Mouse (Mus musculus) mature B cell (primary cell): ENCODE results near the gene Camk1.
"Not testable (repeated sequence)": the region's sequence is repeated elsewhere in the genome, so short reads cannot be mapped to it uniquely, and the experiment has no call there.

ENCODE experiments used
- in situ Hi-C: fragments of 300-500 bp; cut with MboI; formaldehyde crosslinking; loops from 2 replicates; pipeline ENCODE4 v1.14.3; 2019

Camk1 gene

GRCm38 (mm10) chr6:113361476-113361875, 17.7 kb upstream of the Camk1 start:
- in situ Hi-C loops = no loop called here

- in situ Hi-C loops = no loop called here
These were observed 9.9 kb upstream of the Camk1 start for GRCm38 (mm10) chr6:113353696-113354095.

- in situ Hi-C loops = no loop called here
These were observed 9.0 kb upstream of the Camk1 start for GRCm38 (mm10) chr6:113352820-113353219.

GRCm38 (mm10) chr6:113351653-113352052, 7.9 kb upstream of the Camk1 start:
- in situ Hi-C loops = no loop called here

DNA sequence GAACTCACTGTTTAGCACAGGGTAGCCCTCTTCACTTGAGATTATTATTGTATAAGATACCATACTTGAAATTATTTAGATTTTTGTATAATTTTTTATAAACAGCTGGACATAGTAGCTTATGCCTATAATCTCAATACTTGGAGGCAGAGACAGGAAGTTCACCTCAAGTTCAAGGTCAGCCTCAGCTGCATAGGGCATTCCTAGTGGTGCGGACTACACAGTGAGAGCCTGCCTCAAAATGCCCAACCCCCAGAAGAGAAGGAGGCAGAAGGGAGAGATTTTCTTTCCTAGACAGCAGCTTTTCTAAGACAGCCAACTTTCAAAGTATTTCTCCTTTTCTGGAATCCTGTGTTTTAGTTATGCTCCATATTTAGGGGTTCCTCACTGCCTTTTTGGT, 7.4 kb upstream of the Camk1 start:
- in situ Hi-C loops = no loop called here

- in situ Hi-C loops = no loop called here
These were observed 6.8 kb upstream of the Camk1 start for GRCm38 (mm10) chr6:113350538-113350937.

DNA sequence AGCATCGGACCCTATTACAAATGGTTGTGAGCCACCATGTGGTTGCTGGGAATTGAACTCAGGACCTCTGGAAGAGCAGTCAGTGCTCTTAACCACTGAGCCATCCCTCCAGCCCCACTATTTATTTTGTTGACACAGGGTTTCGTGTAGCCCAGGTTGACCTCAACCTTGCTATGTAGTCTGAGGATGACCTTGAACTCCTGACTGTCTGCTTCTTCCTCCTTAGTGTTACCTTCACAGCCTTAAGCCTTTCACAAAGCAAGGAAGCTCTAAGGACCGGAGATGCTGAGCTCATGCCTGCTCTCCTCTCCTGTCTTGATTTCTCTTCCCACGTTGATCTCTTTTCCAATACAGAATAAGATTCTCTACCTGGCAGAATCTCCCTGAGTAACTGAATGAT, 3.1 kb upstream of the Camk1 start:
- in situ Hi-C loops = no loop called here

DNA sequence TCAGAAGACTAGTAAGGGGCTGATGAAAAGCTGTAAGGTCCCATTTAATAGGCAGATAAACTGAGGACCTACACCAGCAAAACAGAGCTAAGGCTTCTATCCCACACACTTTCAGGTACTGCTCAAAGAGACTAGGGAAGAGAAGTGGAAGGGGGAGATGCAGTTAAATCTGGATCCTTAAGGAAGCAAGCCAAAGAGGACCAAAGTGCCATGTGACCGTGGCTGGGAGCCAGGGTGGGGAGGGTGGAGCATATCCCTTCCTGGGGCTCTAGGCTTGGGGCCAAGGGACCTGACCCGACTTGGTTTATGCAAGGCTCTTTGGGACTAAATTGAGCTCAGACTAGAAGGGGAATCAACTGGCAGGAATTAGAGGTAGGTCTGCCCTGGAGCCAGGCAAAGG, 537 bp upstream of the Camk1 start:
- in situ Hi-C loops = no loop called here

GRCm38 (mm10) chr6:113342297-113342696, 1.5 kb downstream of the Camk1 start:
- in situ Hi-C loops = no loop called here

GRCm38 (mm10) chr6:113341574-113341973, 2.2 kb downstream of the Camk1 start:
- in situ Hi-C loops = no loop called here

GRCm38 (mm10) chr6:113336852-113337620, 6.7 kb downstream of the Camk1 start:
- in situ Hi-C loops = no loop called here

DNA sequence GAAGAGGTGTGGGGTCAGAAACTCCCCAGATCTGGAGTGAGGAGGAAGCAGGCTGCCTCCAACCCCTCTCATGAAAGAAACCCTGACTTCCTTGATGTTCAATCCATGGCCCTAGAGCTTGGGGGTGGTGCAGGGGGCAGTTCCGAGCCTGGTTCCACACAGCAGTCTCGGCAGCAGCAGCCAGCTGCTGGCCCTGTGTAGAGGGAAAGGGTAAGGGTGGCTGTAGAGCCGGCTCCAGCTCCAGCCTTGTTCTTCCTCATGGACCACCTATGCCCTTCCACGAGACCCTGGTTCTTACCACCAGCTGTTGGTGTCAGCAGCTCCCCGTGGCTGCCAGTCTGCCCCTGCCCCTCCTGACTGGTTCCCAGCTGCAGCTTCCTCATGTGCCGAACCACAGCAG, 9.6 kb downstream of the Camk1 start:
- in situ Hi-C loops = no loop called here

DNA sequence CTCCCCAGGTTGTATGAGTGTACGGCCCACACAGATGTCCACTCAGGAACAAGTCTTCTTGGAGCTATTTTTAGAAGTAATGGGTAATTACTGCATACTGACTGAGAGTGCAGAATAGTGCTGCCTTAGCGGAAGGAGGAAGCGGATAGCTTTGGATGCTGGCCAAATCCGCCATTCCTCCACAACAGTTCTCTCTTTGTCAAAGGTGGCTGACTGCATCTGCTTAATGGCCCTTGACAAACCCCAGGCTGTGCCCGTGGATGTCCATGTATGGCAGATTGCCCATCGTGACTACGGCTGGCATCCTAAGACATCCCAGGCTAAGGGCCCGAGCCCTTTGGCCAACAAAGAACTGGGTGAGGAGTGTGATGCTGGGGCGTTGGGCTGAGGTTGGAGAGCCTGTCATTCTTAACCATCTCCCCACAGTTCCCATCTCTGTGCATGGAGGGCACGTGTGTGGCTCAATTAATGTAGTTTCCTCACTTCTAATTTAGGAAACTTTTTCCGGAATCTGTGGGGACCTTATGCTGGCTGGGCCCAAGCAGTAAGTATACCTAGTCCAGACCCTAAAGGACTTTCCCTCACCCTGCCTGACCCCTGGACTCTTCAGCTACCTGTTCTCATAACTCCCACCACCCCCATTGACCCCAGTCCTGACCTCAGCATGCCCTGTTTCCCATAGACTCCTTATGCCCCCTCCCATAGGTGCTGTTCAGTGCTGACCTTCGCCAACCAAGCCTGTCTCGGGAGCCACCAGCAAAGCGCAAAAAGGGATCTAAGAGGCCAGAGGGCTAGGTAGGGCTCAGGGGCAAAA, 10.4 kb downstream of the Camk1 start:
- in situ Hi-C loops = no loop called here

- in situ Hi-C loops = not testable (repeated sequence)
These were observed 11.1 kb downstream of the Camk1 start for GRCm38 (mm10) chr6:113332734-113333133.

- in situ Hi-C loops = no loop called here
These were observed 12.1 kb downstream of the Camk1 start for GRCm38 (mm10) chr6:113331721-113332120.

DNA sequence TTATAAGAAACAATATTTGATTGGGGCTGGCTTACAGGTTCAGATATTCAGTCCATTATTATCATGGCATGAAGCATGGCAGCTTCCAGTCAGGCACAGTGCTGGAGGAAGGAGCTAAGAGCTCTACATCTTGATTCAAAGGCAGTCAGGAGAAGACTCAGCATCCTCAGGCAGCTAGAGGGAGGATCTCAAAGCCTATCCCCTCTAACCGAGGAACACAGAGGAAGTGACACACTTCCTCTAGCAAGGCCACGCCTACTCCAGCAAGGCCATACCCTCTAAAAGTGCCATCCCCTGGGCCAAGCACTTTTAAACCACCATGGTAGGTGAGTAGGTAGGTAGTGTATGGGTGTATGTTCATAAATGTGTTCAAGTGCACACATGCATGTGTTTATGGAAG, 13.2 kb downstream of the Camk1 start:
- in situ Hi-C loops = no loop called here

DNA sequence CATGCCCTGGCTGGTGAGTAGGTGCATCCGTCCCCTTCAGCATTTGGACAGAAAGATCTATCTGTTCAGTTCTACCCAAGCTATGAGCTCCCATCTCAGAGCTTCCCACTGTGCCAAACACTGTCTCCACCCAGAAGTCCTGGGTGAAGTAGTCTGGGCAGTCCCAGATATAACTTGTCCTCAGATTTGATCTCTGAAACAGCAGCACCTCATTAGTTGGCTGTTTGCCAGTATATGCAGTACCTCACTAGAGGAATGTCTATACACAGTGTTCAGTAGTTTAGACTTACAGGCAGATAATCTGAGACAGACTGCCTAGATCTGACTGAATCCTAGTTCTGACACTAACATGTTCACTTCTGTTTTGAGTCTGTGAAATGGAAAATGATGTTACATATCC, 14.4 kb downstream of the Camk1 start:
- in situ Hi-C loops = loop anchor here (5.0 kb wide), 1 partner anchor 48 kb away; the partner anchor contains the start of genes Arpc4 and Tada3

DNA sequence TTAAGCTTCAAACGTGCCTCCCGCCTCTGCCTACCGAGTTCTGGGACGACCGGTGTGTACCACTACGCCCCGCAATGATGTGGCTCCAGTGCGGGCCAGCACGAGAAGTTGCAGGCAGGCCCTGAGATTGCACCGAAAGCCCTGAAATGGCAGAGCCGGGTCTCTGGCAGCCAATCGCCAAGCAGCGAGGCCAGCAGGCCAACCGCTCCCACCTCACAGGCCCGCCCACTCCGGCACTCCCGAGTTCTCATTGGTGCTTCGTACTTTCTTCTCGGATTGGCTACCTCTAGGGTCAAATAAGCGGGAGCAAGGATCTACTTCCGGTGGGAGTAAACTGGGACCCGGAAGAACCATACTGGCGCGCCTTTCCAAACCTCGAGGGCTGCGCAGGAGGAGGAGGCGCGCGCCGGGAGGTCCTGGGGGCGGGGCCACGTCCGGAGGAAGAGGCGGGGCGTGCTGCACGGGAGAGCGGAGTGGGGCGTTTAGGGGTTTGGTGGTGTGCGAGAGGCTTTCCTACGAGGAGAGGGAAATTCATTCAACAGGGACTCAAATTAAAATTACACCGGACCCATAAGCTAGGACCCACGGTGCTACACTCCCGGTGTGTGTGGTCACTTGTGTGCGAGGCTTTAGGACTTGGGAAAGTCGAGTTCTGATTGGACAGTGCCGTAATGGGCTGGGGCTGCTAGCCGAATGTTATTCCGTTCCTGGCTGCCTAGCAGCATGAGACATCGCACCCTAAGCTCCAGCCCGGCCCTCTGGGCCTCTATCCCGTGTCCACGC, 17.1 kb downstream of the Camk1 start, which contains the start of gene Ogg1:
Gene Ogg1, plus strand, starts transcription at position 440 of the 783 bp plus-strand sequence.
- in situ Hi-C loops = loop anchor here (5.0 kb wide), 1 partner anchor 51 kb away; the partner anchor contains the start of genes Arpc4 and Tada3

DNA sequence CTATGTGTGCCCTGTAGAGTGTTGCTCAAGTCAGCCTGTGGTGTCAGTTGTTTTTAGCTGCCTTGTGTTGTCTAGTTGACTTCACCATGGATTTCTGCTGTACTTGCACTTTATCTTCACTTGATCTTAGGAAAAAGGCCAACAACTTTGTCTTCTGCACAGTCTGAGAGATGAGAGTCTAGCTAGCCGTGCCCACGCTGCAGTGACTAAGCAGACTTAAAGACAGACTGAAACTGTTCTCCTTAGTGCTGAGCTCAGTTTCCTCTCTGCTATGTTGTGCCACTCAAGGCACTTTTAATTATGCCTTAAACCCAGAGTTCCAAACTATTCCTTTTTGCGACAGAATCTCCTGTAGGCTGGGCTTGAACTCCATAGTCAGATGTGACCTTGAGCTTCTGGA, 27.8 kb downstream of the Camk1 start:
- in situ Hi-C loops = no loop called here

DNA sequence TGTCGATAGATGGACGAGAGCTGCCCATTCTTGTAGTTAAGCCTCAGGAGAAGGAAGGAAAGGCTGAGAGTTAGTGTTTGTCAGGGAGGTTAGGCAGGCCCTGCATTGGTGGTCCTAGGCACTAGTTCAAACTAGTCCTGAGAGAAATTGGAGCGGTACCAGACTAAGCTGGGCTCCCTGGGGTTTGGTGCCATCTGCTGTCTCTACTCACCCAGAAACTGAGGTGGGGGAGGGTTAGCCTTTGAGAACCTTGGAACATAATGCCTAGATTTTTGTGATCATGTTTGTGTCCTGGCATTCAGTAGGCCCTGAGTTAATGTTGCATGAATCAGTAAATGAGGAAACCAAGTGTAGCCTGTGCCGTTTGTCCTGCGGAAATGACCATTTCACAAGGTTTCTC, 35.6 kb downstream of the Camk1 start:
- in situ Hi-C loops = no loop called here

- in situ Hi-C loops = no loop called here
These were observed 36.2 kb downstream of the Camk1 start for GRCm38 (mm10) chr6:113307481-113308121.

- in situ Hi-C loops = no loop called here
These were observed 36.8 kb downstream of the Camk1 start, which contains the start of gene Brpf1 for GRCm38 (mm10) chr6:113306986-113307349. Gene Brpf1, plus strand, starts transcription at chr6:113307137.
